Mouse (Mus musculus) kidney, postnatal 0 days (tissue): ENCODE results near the gene Gale. TPM values are rescaled to one million over a fixed set of nuclear protein-coding genes. Genes with fewer than 3 reads are reported as not detected.

Experiments
- ATAC-seq: fragments of 200-750 bp; cut with Nextera tagmentation; replicated peaks from 2 replicates; pipeline ENCODE4 v1.8.0; 2017; ENCODE audit warnings: low read depth, moderate number of reproducible peaks, moderate TSS enrichment, moderate library complexity; ENCODE audit not compliant: low FRiP score
- DNase-seq: peaks from one replicate; pipeline ENCODE4 v3.0.0-alpha.2; 2016; ENCODE audit warnings: low spot score
- H3K27ac ChIP-seq: fragments of 300-500 bp; sonication (generic); 2 replicates; pipeline ENCODE4 v1.5.1; 2014; ENCODE audit warnings: mild to moderate bottlenecking
- H3K27me3 ChIP-seq: fragments of 300-500 bp; sonication (generic); 2 replicates; pipeline ENCODE4 v1.6.1; 2014; ENCODE audit warnings: low read length, mixed read lengths; ENCODE audit not compliant: insufficient read depth
- H3K36me3 ChIP-seq: fragments of 300-500 bp; sonication (generic); 2 replicates; pipeline ENCODE4 v1.6.1; 2014; ENCODE audit warnings: low read length, mixed read lengths; ENCODE audit not compliant: insufficient read depth
- H3K4me1 ChIP-seq: fragments of 300-500 bp; sonication (generic); replicated peaks from 2 replicates; pipeline ENCODE4 v1.6.1; 2014; ENCODE audit warnings: antibody characterized with exemption, low read length, mixed read lengths; ENCODE audit not compliant: insufficient read depth
- H3K4me2 ChIP-seq: fragments of 300-500 bp; sonication (generic); 2 replicates; pipeline ENCODE4 v1.6.1; 2014; ENCODE audit warnings: mild to moderate bottlenecking, low read length, moderate library complexity, mixed read lengths
- H3K4me3 ChIP-seq: fragments of 300-500 bp; sonication (generic); replicated peaks from 2 replicates; pipeline ENCODE4 v1.5.1; 2014; ENCODE audit warnings: low read depth, low read length
- H3K9ac ChIP-seq: fragments of 300-500 bp; sonication (generic); 2 replicates; pipeline ENCODE4 v1.6.1; 2014; ENCODE audit warnings: low read depth, low read length
- H3K9me3 ChIP-seq: fragments of 300-500 bp; sonication (generic); replicated peaks from 2 replicates; pipeline ENCODE4 v1.6.1; 2016; ENCODE audit warnings: low read length, inconsistent platforms, mixed read lengths
- CTCF ChIP-seq: IDR thresholded peaks from 2 replicates; pipeline ENCODE4 v1.5.1; 2016; ENCODE audit warnings: antibody characterized with exemption, low read depth, mild to moderate bottlenecking, moderate library complexity
- WGBS: fragments of 180-500 bp; shearing (Covaris S2); extraction: QIAGEN DNeasy Blood & Tissue Kit; methylation state at CpG from one replicate; pipeline ENCODE4 v1.1.7; 2014; 5-methylcytosine and 5-hydroxymethylcytosine counted together
- polyA plus RNA-seq: library from polyadenylated mRNA; unstranded; fragments of >200 nt; fragmentation: Nextera tagmentation; extraction: Ambion mirVana; gene quantifications from 2 replicates; pipeline ENCODE4 v1.2.1, GENCODE M21; 2015

The Gale gene
- polyA plus RNA-seq, 1 experiment from 2014 or later: 25.1 TPM

DNA sequence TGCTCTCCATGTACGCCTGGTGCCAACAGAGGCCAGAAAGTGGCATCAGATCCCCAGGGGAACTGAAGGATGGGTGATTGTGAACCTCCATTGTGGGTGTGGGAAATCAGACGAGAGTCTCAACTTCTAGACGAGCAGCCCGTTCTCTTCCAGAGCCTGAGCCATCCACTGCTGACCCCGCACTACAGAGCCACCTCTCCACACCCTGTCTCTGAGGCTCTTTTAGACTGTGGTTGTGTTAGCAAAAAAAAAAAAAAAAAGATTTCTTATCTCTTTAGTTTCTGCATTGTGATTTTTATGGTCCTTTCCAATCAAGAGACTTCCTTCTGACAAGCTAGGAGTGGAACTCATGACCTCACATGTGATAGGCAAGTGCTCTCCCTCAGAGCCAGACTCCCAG, 34.1 kb upstream of the Gale start:
- no peak for ATAC-seq
- Histone ChIP-seq H3K36me3 (0 out of 2 replicates have a peak, but pooled peaks cover 31% of the 10 kb centered on the region), H3K9me3 (no peaks in the 10 kb centered on the region)

DNA sequence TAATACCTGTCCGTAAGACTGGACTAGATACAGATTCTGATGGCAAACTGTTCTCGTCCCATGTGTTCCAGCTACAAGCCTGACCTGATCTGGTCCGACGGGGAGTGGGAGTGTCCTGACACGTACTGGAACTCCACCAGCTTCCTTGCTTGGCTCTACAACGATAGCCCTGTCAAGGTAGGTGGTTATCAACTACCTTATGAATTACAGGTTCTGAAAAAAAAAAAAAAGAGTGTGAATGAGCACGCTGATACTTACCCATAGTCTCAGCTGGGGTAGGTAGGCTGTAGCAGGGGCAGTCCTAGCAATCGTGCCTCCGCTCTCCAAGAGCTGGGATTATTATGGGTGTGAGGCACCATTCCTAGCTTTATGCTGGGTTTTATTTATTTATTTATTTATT, 33.7 kb upstream of the Gale start:
- no peak for DNase-seq
- H3K9ac ChIP-seq: no peak overlapping the region
- H3K4me1 ChIP-seq: no peaks in the 10 kb centered on the region
- no peak overlapping the region for H3K27ac ChIP-seq
- WGBS: 80% methylated on average over 9 of the region's 9 CpGs
- 0 out of 2 replicates have a peak, but pooled peaks cover 34% of the 10 kb centered on the region for H3K36me3 ChIP-seq
- no peak for ATAC-seq
- H3K27me3 ChIP-seq: no peaks in the 10 kb centered on the region
- no peaks in the 10 kb centered on the region for H3K9me3 ChIP-seq
- H3K4me2 ChIP-seq: no peak overlapping the region
- H3K4me3 ChIP-seq: no peak overlapping the region
- no peak for TF ChIP-seq CTCF

More for the DNA sequence above, 34.1 kb upstream of the Gale start:
- H3K27me3 ChIP-seq: no peaks in the 10 kb centered on the region
- H3K9ac ChIP-seq: no peak overlapping the region
- H3K4me2 ChIP-seq: no peak overlapping the region
- no peak overlapping the region for H3K4me3 ChIP-seq
- H3K4me1 ChIP-seq: no peaks in the 10 kb centered on the region
- TF ChIP-seq CTCF: no peak
- H3K27ac ChIP-seq: no peak overlapping the region
- WGBS: 92% methylated on average over 5 of the region's 5 CpGs
- DNase-seq: no peak

DNA sequence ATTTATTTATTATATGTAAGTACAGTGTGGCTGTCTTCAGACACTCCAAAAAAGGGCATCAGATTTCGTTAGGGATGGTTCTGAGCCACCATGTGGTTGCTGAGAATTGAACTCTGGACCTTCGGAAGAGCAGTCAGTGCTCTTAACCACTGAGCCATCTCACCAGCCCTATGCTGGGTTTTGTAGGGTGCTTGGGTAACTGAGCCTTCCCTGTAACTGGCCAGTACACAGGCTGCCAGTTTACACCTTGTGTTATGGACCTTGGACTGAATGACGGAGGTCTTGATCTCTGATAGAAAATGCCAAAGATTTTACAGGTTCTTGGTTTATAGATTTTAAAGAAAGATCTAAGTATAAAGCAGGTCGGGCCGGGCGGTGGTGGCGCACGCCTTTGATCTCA, 33.3 kb upstream of the Gale start:
- no peak overlapping the region for H3K4me2 ChIP-seq
- no peak overlapping the region for H3K9ac ChIP-seq
- H3K4me1 ChIP-seq: no peaks in the 10 kb centered on the region
- H3K27me3 ChIP-seq: no peaks in the 10 kb centered on the region
- H3K4me3 ChIP-seq: no peak overlapping the region
- 94% methylated on average over 8 of the region's 8 CpGs for WGBS
- 0 out of 2 replicates have a peak, but pooled peaks cover 35% of the 10 kb centered on the region for H3K36me3 ChIP-seq
- H3K27ac ChIP-seq: no peak overlapping the region
- H3K9me3 ChIP-seq: no peaks in the 10 kb centered on the region
- no peak for TF ChIP-seq CTCF
- DNase-seq (no peak), ATAC-seq (no peak)

DNA sequence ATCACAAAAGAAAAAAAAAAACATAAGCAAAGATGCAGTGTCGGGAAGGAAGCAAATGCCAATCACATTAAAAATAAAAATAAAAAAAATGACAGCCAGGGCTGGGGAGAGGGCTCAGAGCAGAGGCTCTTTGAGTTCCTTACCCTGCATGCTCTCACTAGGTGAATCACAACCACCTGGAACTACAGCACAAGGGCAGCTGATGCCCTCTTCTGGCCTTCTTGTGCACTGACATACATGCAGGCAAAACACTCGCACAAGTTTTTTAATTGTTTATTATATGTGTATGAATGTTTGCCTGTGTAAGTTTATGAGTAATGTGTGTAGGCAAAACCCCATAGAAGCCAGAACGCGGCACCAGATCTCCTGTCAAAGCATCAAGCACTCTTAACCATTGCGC, 31.7 kb upstream of the Gale start:
- no peaks in the 10 kb centered on the region for H3K27me3 ChIP-seq
- H3K9me3 ChIP-seq: no peaks in the 10 kb centered on the region
- no peak overlapping the region for H3K27ac ChIP-seq
- WGBS: 66% methylated on average over 5 of the region's 5 CpGs
- 0 out of 2 replicates have a peak, but pooled peaks cover 24% of the 10 kb centered on the region for H3K36me3 ChIP-seq
- peak; percentile 81 for TF ChIP-seq CTCF
- ATAC-seq (no peak), DNase-seq (peak; percentile 55)
- H3K4me1 ChIP-seq: no peaks in the 10 kb centered on the region
- H3K9ac ChIP-seq: no peak overlapping the region
- H3K4me2 ChIP-seq: no peak overlapping the region
- no peak overlapping the region for H3K4me3 ChIP-seq

DNA sequence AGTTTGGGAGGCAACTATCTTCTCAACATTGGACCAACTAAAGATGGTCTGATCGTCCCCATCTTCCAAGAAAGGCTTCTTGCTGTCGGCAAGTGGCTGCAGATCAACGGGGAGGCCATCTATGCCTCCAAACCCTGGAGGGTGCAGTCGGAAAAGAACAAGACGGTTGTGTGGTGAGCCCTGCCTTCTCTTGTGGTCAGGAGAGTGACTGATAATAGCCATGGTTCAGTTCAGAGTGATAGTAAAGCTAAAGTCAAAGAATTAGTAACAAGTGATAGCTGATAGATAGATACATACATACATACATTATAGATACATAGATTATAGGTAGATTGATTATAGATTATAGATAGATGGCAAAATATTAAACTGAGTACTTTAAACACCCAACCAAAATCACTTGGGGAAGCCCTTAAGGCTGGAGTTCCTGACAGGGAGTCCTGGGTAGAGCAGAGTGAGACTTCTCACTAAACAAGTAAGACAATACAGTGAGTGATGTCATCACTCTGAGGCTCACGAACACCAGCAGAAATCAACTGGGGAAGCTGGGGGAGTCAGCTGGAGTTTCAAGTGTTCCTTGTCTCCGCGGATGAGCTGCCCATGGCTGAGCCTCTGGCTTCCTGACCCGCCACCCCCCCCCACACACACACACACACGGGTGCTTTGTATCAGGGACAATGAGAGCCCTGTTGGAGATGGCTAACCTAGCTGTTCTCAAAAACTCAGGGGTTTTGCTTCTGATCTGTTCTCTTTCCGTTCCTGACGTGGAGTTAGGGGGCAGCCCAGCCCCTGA, 28.6 kb upstream of the Gale start:
- H3K36me3 ChIP-seq: 0 out of 2 replicates have a peak, but pooled peaks cover 29% of the 10 kb centered on the region
- no peak for TF ChIP-seq CTCF
- no peaks in the 10 kb centered on the region for H3K4me1 ChIP-seq
- ATAC-seq: no peak
- H3K27me3 ChIP-seq: no peaks in the 10 kb centered on the region
- H3K9me3 ChIP-seq: no peaks in the 10 kb centered on the region
- peak; percentile 39 for DNase-seq
- H3K4me3 ChIP-seq: no peak overlapping the region
- WGBS: 57% methylated on average over 12 of the region's 12 CpGs
- no peak overlapping the region for H3K4me2 ChIP-seq
- H3K9ac ChIP-seq: no peak overlapping the region
- no peak overlapping the region for H3K27ac ChIP-seq

DNA sequence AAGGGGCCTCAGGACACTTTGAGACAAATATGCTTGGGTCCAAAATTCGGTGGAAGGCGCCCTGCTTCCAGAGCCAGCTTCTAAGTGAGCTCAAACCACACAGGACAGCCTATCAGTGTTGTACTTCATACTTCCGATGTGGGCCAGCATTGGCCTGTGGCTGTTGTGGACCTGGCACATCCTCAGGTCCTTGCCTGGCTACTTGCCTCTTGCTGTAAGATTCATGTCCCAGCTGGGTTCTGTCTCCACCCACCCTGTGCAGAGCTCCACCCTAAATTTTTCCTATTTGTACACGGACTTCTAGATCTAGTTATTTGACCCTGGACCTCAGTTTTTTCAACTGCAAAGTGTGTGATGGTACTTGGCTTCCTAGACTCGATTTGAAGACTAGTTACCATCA, 28.0 kb upstream of the Gale start:
- Histone ChIP-seq H3K9ac (no peak overlapping the region), H3K27ac (no peak overlapping the region), H3K27me3 (no peaks in the 10 kb centered on the region), H3K9me3 (no peaks in the 10 kb centered on the region), H3K36me3 (0 out of 2 replicates have a peak, but pooled peaks cover 32% of the 10 kb centered on the region), H3K4me1 (no peaks in the 10 kb centered on the region), H3K4me3 (no peak overlapping the region), H3K4me2 (no peak overlapping the region)
- no peak for TF ChIP-seq CTCF
- WGBS: 74% methylated on average over 5 of the region's 5 CpGs
- DNase-seq: no peak
- no peak for ATAC-seq
